Mouse (Mus musculus) ES-Bruce4 (cell line): ENCODE results near the gene Cyp39a1. TPM values are rescaled to one million over a fixed set of nuclear protein-coding genes. Genes with fewer than 3 reads are reported as not detected.

ENCODE experiments used
- H3K27ac ChIP-seq: 2 replicates; pipeline ENCODE4 v1.5.1; 2012; ENCODE audit warnings: low read length, inconsistent platforms; ENCODE audit not compliant: insufficient read depth
- H3K27me3 ChIP-seq: 2 replicates; pipeline ENCODE4 v1.6.1; 2012; ENCODE audit warnings: mild to moderate bottlenecking, low read length, inconsistent platforms; ENCODE audit not compliant: control insufficient read depth, poor library complexity, insufficient read depth, severe bottlenecking
- H3K36me3 ChIP-seq: 2 replicates; pipeline ENCODE4 v1.6.1; 2012; ENCODE audit warnings: inconsistent platforms, mild to moderate bottlenecking, low read length, moderate library complexity; ENCODE audit not compliant: control insufficient read depth, poor library complexity, insufficient read depth, severe bottlenecking
- H3K4me1 ChIP-seq: one replicate; pipeline ENCODE4 v1.8.1; 2011; ENCODE audit warnings: low read length; ENCODE audit not compliant: control insufficient read depth, insufficient read depth
- H3K4me3 ChIP-seq: 2 replicates; pipeline ENCODE4 v1.5.1; 2011; ENCODE audit warnings: low read depth, mild to moderate bottlenecking, low read length
- H3K9ac ChIP-seq: 2 replicates; pipeline ENCODE4 v1.6.1; 2012; ENCODE audit warnings: low read depth, mild to moderate bottlenecking, inconsistent platforms; ENCODE audit not compliant: poor library complexity, severe bottlenecking
- H3K9me3 ChIP-seq: replicated peaks from 2 replicates; pipeline ENCODE4 v1.6.1; 2012; ENCODE audit warnings: mild to moderate bottlenecking, low read length, inconsistent platforms; ENCODE audit not compliant: control insufficient read depth, poor library complexity, insufficient read depth, severe bottlenecking
- CTCF ChIP-seq: IDR thresholded peaks from one replicate; pipeline ENCODE4 v1.8.1; 2011; ENCODE audit warnings: low read depth, low read length
- EP300 ChIP-seq: IDR thresholded peaks from 2 replicates; pipeline ENCODE4 v1.6.1; 2011; ENCODE audit warnings: low read depth, low read length; ENCODE audit not compliant: insufficient read depth
- POLR2A ChIP-seq: IDR thresholded peaks from one replicate; pipeline ENCODE4 v1.8.1; 2011; ENCODE audit warnings: low read length; ENCODE audit not compliant: insufficient read depth
- polyA plus RNA-seq: library from polyadenylated mRNA; stranded (reverse); fragments of >200 nt; gene quantifications from 2 replicates; pipeline ENCODE4 v1.2.4, GENCODE M21; 2011; ENCODE audit warnings: low read depth; ENCODE audit not compliant: missing spikeins, insufficient read depth, insufficient read length

Gene Cyp39a1
- polyA plus RNA-seq, 1 experiment = 9.3 TPM

- no peaks in the 10 kb centered on the region for H3K27me3 ChIP-seq
- no peak overlapping the region for H3K27ac ChIP-seq
- no peak overlapping the region for H3K4me3 ChIP-seq
- no peak overlapping the region for H3K9ac ChIP-seq
- H3K4me1 ChIP-seq = no peaks in the 10 kb centered on the region
- H3K36me3 ChIP-seq = no peaks in the 10 kb centered on the region
- no peak for TF ChIP-seq EP300
- TF ChIP-seq CTCF = no peak
- no peak for TF ChIP-seq POLR2A
- H3K9me3 ChIP-seq = no peaks in the 10 kb centered on the region
Measured at GRCm38 (mm10) chr17:43671907-43672306, 4.7 kb downstream of the Cyp39a1 start.

- Histone ChIP-seq H3K4me1 (no peaks in the 10 kb centered on the region), H3K36me3 (no peaks in the 10 kb centered on the region), H3K9ac (no peak overlapping the region), H3K4me3 (no peak overlapping the region), H3K27me3 (no peaks in the 10 kb centered on the region), H3K27ac (no peak overlapping the region), H3K9me3 (no peaks in the 10 kb centered on the region)
- TF ChIP-seq POLR2A = no peak
- TF ChIP-seq CTCF = no peak
- TF ChIP-seq EP300 = no peak
Measured at GRCm38 (mm10) chr17:43675228-43675627, 8.0 kb downstream of the Cyp39a1 start.

- no peak overlapping the region for H3K4me3 ChIP-seq
- H3K27me3 ChIP-seq = no peaks in the 10 kb centered on the region
- no peaks in the 10 kb centered on the region for H3K36me3 ChIP-seq
- H3K9ac ChIP-seq = no peak overlapping the region
- no peak overlapping the region for H3K27ac ChIP-seq
- no peaks in the 10 kb centered on the region for H3K4me1 ChIP-seq
- TF ChIP-seq POLR2A (no peak), CTCF (no peak), EP300 (no peak)
- H3K9me3 ChIP-seq = no peaks in the 10 kb centered on the region
Measured at GRCm38 (mm10) chr17:43676241-43676640, 9.0 kb downstream of the Cyp39a1 start.

- no peak overlapping the region for H3K9ac ChIP-seq
- H3K36me3 ChIP-seq = no peaks in the 10 kb centered on the region
- no peaks in the 10 kb centered on the region for H3K4me1 ChIP-seq
- no peak overlapping the region for H3K27ac ChIP-seq
- H3K9me3 ChIP-seq = no peaks in the 10 kb centered on the region
- TF ChIP-seq CTCF (no peak), POLR2A (no peak), EP300 (no peak)
- no peaks in the 10 kb centered on the region for H3K27me3 ChIP-seq
- no peak overlapping the region for H3K4me3 ChIP-seq
Measured at GRCm38 (mm10) chr17:43677317-43677716, 10.1 kb downstream of the Cyp39a1 start.

DNA sequence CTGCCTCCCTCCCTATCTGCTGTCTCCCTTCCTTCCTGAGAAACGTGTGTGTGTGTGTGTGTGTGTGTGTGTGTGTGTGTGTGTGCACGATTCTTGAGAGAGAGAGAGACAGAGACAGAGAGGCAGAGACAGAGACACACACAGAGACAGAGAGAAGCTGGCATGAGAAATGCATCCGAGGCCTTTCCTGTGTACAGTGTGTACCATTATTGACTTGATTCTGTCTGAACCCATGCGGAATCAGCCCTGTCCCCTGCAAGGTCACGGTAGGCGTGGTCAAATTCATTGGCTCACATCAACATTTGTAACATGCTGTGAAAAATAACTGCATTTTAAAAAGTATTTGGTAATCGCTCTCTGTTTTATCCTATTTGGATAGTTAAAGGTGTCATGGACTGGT, 16.9 kb downstream of the Cyp39a1 start:
- H3K36me3 ChIP-seq = no peaks in the 10 kb centered on the region
- TF ChIP-seq EP300 = no peak
- TF ChIP-seq CTCF = no peak
- TF ChIP-seq POLR2A = no peak

DNA sequence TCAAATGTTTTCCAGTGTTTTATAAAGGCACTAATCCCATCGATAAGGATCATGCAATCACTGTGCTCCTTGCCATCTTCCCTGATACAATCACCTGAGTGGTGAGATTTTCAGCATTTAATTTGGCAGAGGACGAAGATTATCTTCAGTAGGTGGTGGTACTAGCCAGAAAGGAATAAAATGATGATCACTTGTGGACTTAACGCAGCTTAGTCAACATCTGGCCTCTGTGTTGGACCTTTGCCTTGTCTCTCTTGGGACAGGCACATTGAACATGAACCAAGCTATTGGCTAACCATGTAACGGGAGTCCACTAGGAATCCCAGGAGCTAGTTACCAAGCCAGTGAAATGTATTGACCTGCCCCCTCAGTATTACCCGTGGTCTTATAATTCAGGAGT, 17.4 kb downstream of the Cyp39a1 start:
- no peaks in the 10 kb centered on the region for H3K9me3 ChIP-seq
- H3K36me3 ChIP-seq = no peaks in the 10 kb centered on the region
- H3K4me1 ChIP-seq = no peaks in the 10 kb centered on the region
- H3K27ac ChIP-seq = no peak overlapping the region
- TF ChIP-seq POLR2A (no peak), CTCF (no peak), EP300 (no peak)
- H3K27me3 ChIP-seq = no peaks in the 10 kb centered on the region
- no peak overlapping the region for H3K4me3 ChIP-seq
- H3K9ac ChIP-seq = no peak overlapping the region

More for the DNA sequence above, 16.9 kb downstream of the Cyp39a1 start:
- Histone ChIP-seq H3K27ac (no peak overlapping the region), H3K27me3 (no peaks in the 10 kb centered on the region), H3K4me3 (no peak overlapping the region), H3K4me1 (no peaks in the 10 kb centered on the region), H3K9ac (no peak overlapping the region), H3K9me3 (no peaks in the 10 kb centered on the region)
